Mouse (Mus musculus) testis, adult 2 months (tissue): ENCODE measurements around the gene Cep95.

ENCODE experiments used
- CTCF ChIP-seq: fragments of 200-500 bp; IDR thresholded peaks from 2 replicates; pipeline ENCODE4 v1.5.1; 2012; ENCODE audit warnings: low read depth, mild to moderate bottlenecking, inconsistent platforms, low read length, moderate library complexity; ENCODE audit not compliant: control insufficient read depth, insufficient read depth, insufficient replicate concordance
- POLR2A ChIP-seq: fragments of 200-500 bp; IDR thresholded peaks from 2 replicates; pipeline ENCODE4 v1.6.1; 2012; ENCODE audit warnings: low read depth, mild to moderate bottlenecking, inconsistent platforms, low read length, moderate library complexity; ENCODE audit not compliant: control insufficient read depth

DNA sequence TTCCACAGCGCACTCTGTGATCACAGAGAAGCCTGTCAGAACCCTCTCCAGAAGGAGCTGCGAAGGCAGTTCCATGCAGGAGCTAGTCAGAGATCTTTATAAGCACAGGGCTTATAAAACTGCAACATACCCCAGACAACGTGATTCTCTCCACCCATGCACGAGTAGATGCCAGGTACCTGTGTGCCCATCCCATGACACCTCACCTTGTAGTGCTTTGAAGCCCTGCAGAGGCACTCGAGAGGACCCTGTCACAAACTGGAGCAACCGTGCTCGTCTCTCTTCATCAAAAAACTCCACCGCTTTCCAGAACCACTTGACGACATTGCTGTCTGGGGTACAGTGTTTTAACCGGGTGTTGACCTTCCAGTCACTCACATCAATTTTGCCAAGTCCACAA, 35.4 kb downstream of the Cep95 start:
- TF ChIP-seq CTCF = no peak
- TF ChIP-seq POLR2A = no peak
